Mouse (Mus musculus) kidney, postnatal 36 days (tissue): ENCODE data around the gene Trip10.

Source experiments
- DNase-seq, 2 experiments: peaks; one replicate each; pipeline ENCODE4 v3.0.0; 2021 to 2022; ENCODE audit warnings: mixed read lengths in 2 of 2

Trip10 gene

DNA sequence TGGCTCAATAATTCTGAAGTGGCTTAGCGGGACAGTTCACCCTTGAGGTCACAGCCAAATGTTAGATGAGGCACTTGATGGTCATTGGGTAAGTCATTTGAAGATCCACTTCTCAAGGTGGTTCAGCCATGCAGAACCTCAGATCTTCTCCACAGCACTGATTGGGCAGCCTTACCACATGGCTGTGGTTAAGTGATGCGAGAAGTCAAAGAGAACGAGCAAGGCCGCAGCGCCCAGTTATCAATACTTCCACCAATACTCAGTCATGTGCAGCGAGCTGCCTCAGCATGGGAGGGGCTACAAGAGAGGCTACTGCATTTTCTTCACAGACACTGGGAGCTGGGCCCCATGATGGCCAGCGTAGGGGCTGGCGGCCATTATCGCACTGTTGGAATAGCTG lies 43.7 kb downstream of the Trip10 start:
- no peak for DNase-seq

DNA sequence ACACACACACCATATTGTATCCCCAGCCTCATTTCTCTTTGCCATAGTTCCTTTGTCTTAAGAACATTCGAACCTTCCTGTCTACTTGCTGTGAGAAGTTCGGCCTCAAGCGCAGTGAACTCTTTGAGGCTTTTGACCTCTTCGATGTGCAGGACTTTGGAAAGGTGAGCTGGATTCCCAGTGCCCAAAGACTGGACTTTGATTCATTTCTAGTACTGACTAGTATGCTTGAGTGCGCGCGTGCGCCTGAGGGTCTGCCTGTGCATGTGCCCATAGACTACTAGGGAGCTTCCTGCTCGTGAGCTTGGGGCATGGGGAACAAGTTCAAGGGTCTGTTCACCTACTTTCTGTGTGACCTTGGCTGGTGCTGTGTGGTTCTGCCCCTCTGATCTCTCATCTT lies 46.7 kb downstream of the Trip10 start:
- peak; percentile 60 to 73 for DNase-seq

DNA sequence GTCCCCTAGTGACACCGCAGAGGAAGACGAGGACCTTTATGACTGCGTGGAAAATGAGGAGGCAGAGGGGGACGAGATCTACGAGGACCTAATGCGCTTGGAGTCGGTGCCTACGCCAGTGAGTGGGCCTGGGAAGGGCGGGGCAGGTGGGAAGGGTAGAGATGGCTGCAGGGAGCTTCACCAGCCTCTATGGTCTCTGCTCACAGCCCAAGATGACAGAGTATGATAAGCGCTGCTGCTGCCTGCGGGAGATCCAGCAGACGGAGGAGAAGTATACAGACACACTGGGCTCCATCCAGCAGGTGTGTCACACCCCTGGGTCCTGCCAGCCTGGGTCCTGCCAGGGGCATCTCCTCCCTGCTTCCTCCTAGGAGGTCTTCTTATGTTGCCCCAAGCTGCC lies 47.8 kb downstream of the Trip10 start:
- DNase-seq: no peak

DNA sequence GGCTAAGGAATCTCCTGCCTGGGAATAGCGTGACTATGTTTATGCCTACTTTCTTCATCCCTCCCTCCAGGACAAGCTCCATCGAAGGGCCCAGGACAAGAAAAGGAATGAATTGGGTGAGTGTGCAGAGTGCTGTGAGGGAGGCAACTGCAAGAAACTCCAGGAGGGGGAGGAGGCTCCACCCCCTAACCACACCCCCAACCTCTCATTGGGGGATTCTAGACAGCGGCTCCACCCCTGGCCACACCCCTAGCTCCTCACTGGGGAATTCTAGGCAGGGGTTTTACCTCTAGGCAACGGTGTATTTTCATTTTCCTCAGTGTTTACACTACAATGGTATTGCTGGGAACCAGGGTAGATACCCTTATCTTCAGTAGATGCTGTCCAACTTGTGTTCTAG lies 56.3 kb downstream of the Trip10 start:
- no peak for DNase-seq

DNA sequence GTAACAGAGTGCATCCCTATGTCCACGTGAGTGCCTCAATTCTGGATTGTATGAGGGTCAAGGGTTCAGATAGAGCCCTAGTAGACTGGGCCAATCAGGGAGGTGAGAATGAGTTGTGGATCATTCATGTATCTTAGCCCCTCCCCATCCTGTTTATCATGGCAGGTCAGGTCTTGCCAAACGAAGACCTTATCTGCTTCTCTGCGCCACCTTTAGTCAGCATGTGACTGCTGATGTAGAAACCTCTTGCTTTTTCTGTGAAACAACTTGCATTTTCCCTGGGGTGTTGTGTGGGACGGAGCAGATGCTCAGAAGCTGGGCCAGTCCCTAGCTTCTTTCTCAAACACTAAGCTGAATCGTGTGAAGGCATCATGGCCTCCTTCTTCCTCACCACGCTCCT lies 57.8 kb downstream of the Trip10 start:
- no peak for DNase-seq

DNA sequence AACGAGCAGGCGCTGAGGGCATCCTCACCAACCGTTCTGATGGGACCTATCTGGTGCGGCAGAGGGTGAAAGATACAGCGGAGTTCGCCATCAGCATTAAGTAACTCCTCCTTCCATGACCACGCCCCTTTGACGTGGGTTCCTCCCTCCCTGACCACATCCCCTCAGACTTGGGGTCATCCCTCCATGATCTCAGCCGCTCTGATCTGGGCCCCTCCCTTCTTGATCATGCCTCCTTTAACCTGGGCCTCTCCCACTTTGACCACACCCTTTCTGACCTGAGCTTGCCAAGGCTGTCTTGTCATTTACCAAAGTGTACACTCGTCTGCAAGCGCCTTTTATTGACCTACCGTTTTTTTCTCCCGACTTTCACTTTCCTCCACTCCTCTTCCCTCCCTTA lies 62.5 kb downstream of the Trip10 start:
- no peak for DNase-seq
